Mouse (Mus musculus) embryonic facial prominence, embryonic 12.5 days (tissue): ENCODE results near the gene Cfap57. TPM values are rescaled to one million over a fixed set of nuclear protein-coding genes. Genes with fewer than 3 reads are reported as not detected.
A peak's percentile ranks its signal among the peaks of the same experiment; 100 is the strongest.

Experiments
- ATAC-seq: fragments of 200-750 bp; cut with Nextera tagmentation; 2 replicates; pipeline ENCODE4 v1.8.0; 2017; ENCODE audit not compliant: insufficient number of reproducible peaks, insufficient read depth, low FRiP score, low TSS enrichment
- H3K27ac ChIP-seq: fragments of 300-500 bp; sonication (generic); 2 replicates; pipeline ENCODE4 v1.5.1; 2016; ENCODE audit warnings: mild to moderate bottlenecking
- H3K27me3 ChIP-seq: fragments of 300-500 bp; sonication (generic); 2 replicates; pipeline ENCODE4 v1.6.1; 2016; ENCODE audit warnings: mild to moderate bottlenecking, moderate library complexity
- H3K36me3 ChIP-seq: fragments of 300-500 bp; sonication (generic); 2 replicates; pipeline ENCODE4 v1.6.1; 2016; ENCODE audit warnings: mild to moderate bottlenecking
- H3K4me1 ChIP-seq: fragments of 300-500 bp; sonication (generic); 2 replicates; pipeline ENCODE4 v1.6.1; 2016
- H3K4me2 ChIP-seq: fragments of 300-500 bp; sonication (generic); replicated peaks from 2 replicates; pipeline ENCODE4 v1.6.1; 2016; ENCODE audit warnings: mild to moderate bottlenecking, moderate library complexity
- H3K4me3 ChIP-seq: fragments of 300-500 bp; sonication (generic); 2 replicates; pipeline ENCODE4 v1.5.1; 2016; ENCODE audit warnings: mild to moderate bottlenecking
- H3K9ac ChIP-seq: fragments of 300-500 bp; sonication (generic); 2 replicates; pipeline ENCODE4 v1.6.1; 2016; ENCODE audit warnings: mild to moderate bottlenecking, moderate library complexity
- H3K9me3 ChIP-seq: fragments of 300-500 bp; sonication (generic); 2 replicates; pipeline ENCODE4 v1.6.1; 2016; ENCODE audit warnings: mild to moderate bottlenecking, moderate library complexity
- WGBS: fragments of 180-500 bp; shearing (Covaris S2); methylation state at CpG from one replicate; pipeline ENCODE4 v1.1.7; 2016; 5-methylcytosine and 5-hydroxymethylcytosine counted together
- polyA plus RNA-seq: library from polyadenylated mRNA; unstranded; fragments of >200 nt; fragmentation: Nextera tagmentation; extraction: Ambion mirVana; gene quantifications from 2 replicates; pipeline ENCODE4 v1.2.1, GENCODE M21; 2016

The Cfap57 gene
- 0.41 and 0.46 TPM in 2 replicates for polyA plus RNA-seq

DNA sequence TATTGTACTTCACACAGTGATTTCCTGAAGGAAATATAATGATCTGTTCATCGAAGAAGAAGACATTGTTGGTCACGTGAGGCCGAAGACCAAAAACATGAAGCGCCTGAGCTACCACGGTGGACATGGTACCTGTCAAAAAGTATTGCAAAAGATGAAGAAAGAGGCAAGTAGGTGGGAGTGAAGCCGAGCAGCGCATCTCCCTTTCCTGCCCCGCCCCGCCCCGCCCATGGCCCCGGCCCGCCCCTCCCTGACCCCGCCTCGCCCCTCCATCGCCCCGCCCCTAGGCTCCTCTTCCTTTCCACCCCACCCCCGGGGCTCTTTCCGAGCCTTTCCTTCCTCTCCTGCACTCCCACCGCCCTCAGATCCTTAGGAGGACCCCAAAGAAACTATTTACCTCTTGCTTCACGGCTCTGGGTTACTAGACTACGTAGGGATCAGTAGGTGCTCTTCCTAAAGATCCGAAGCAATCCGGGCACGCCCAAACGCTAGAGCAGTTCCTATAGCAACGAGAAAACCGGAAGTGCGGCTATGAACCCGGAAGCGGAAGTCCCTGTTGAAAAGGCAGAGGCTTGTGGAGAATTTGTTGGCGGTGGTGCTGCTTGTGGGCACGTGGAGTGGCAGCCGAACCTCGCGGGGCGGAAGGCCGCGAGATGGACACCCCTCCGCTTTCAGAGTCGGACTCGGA lies at the start of gene Cfap57, which contains the start of gene Ebna1bp2:
Cfap57 (minus strand) TSS at position 499 of the 688 bp plus-strand sequence.
Ebna1bp2 (plus strand) TSS at position 521 of the 688 bp plus-strand sequence.
- peak within 1 kb of the TSS; percentile 89 for H3K4me2 ChIP-seq
- peak; percentile 89 for ATAC-seq
- peaks cover 9% of the 10 kb centered on the region; the same call in 1 of the 2 replicates for H3K9me3 ChIP-seq
- peak within 1 kb of the TSS; percentile 88 for H3K4me3 ChIP-seq
- 1% methylated on average over 37 of the region's 41 CpGs for WGBS
- H3K36me3 ChIP-seq = peaks cover 25% of the 10 kb centered on the region
- peak within 1 kb of the TSS; percentile 83 for H3K9ac ChIP-seq
- H3K27me3 ChIP-seq = no peaks in the 10 kb centered on the region
- peaks cover 9% of the 10 kb centered on the region for H3K4me1 ChIP-seq
- H3K27ac ChIP-seq = no peak within 1 kb of the TSS

DNA sequence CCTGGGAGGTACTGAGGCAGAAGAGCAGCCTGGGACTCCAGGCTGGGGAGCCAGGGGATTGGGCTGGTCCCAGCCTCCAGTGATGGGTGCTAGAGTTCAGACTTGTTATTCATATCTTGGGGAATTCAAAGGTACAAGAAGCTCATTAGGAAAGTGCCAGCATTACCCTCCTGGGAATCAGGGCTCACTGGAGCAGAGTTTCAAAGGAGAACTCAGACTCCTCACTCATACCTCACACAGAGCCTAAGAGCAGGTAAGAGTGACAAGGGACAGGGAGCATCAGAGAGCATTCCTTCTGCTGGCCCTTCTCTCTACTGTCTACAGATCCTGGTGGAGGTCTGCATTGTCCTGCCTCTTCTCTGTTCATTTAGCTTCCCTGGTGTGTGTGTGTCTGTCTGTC lies 38.1 kb upstream of the Cfap57 start, which contains the start of gene Olfr62:
Olfr62 (plus strand) TSS at position 301 of the 400 bp plus-strand sequence.
- Histone ChIP-seq H3K36me3 (no peaks in the 10 kb centered on the region), H3K27me3 (no peaks in the 10 kb centered on the region), H3K4me3 (no peak within 1 kb of the TSS), H3K4me1 (no peaks in the 10 kb centered on the region), H3K27ac (no peak within 1 kb of the TSS), H3K4me2 (no peak within 1 kb of the TSS), H3K9ac (no peak within 1 kb of the TSS), H3K9me3 (no peaks in the 10 kb centered on the region)
- ATAC-seq = no peak

DNA sequence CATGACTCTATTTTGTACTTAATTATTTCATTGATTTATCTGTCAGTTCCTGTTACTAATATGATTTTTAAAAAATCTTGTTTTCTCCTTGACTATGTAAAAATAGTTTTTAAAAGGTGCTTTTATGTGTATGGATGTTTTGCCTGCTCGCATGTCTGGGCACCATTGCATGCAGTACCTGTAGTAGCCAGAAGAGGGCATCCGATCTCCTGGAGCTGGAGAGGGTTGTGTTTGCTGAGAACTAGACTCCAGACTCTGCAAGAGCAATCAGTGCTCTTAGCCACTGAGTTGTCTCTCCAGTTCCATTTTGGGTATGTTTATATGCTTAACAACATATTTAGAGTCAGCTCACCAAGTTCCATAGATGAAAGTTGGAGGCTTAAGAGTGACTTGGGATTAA lies 24.7 kb upstream of the Cfap57 start:
- ATAC-seq = no peak
- no peak overlapping the region for H3K4me3 ChIP-seq
- no peaks in the 10 kb centered on the region for H3K27me3 ChIP-seq
- H3K4me1 ChIP-seq = no peaks in the 10 kb centered on the region
- 9% methylated on average over 2 of the region's 2 CpGs for WGBS
- H3K36me3 ChIP-seq = no peaks in the 10 kb centered on the region
- H3K9ac ChIP-seq = no peak overlapping the region
- H3K27ac ChIP-seq = no peak overlapping the region
- no peaks in the 10 kb centered on the region for H3K9me3 ChIP-seq
- no peak overlapping the region for H3K4me2 ChIP-seq

DNA sequence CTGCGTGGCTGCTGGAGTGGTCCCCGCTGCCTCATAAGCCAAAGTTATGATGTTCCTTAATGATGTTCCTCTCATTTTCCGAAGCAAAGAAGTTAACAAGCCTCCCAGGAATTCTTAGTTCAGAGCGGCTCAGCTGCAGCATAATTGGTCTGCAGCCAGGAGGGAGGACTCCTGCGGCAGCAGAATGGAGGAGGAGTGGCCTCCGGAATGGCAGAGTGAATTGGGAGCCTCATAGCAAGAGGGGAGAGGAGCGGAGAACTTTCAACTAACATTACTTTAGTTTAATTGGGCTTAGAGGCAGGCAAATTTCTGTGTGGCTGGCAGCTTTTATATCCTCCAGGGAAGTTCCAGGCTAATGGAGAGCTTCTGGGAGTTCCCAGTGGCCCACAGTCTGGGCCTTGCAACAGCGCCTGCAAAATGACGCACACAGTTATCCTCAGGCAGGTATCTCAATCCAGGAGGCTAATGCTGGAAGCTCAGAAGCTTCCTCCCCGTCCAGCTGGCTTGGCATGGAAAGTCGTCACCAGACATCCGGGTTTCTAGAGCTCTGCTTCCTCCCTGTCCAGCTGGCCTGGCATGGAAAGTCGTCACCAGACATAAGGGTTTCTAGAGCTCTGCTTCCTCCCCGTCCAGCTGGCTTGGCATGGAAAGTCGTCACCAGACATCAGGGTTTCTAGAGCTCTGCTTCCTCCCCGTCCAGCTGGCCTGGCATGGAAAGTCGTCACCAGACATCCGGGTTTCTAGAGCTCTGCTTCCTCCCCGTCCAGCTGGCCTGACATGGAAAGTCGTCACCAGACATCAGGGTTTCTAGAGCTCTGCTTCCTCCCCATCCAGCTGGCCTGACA lies 22.0 kb upstream of the Cfap57 start:
- H3K4me1 ChIP-seq = no peaks in the 10 kb centered on the region
- no peaks in the 10 kb centered on the region for H3K27me3 ChIP-seq
- no peaks in the 10 kb centered on the region for H3K36me3 ChIP-seq
- ATAC-seq = no peak
- H3K9ac ChIP-seq = no peak overlapping the region
- H3K4me3 ChIP-seq = no peak overlapping the region
- 39% methylated on average over 20 of the region's 20 CpGs for WGBS
- H3K9me3 ChIP-seq = no peaks in the 10 kb centered on the region
- no peak overlapping the region for H3K27ac ChIP-seq
- 0 out of 2 replicates have a peak overlapping the region, but pooled peaks have one; percentile 3 for H3K4me2 ChIP-seq

DNA sequence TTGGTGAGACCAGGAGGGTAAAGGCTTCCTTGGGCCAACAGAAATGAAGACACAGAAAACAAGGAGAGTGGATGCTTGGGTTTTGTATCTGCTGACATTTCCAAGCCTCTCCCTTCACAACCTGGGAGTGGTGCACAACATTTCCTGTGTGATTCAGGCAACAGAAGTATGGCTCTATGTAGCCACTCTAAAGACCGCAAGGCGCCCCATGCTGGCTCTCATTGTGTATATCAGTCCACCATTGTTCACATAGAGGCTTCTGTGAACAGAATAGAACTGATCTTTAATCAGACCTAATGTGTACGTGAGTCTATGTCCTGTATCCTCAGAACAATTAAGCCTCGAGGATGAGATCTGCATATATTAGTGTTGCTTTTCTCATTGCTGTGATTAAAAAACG lies 9.7 kb upstream of the Cfap57 start:
- peaks cover 42% of the 10 kb centered on the region for H3K36me3 ChIP-seq
- H3K4me1 ChIP-seq = no peaks in the 10 kb centered on the region
- no peaks in the 10 kb centered on the region for H3K9me3 ChIP-seq
- H3K9ac ChIP-seq = no peak overlapping the region
- WGBS = 93% methylated on average over 5 of the region's 5 CpGs
- no peak overlapping the region for H3K4me3 ChIP-seq
- H3K27ac ChIP-seq = no peak overlapping the region
- no peak for ATAC-seq
- H3K4me2 ChIP-seq = no peak overlapping the region
- no peaks in the 10 kb centered on the region for H3K27me3 ChIP-seq

DNA sequence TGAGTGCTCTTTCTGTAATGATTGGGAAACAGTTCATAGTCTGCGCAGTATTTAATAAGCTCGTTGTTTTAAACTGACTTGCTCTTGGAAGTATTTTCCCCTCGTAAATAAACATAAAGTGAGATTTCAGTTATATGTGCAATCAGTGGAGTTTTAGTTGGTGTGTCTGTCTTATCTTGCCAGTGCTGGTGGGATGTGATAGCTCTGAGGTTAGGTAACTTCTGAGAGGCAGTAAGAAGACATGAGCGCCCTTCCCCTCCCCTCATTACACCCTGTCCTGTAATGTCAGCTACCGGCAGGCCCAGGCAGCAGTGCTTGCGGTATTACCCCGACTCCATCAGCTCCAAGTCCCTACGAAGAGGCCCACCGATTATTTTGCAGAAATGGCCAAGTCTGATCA lies 1.2 kb upstream of the Cfap57 start:
- peaks cover 7% of the 10 kb centered on the region; the same call in 1 of the 2 replicates for H3K9me3 ChIP-seq
- no peaks in the 10 kb centered on the region for H3K27me3 ChIP-seq
- H3K36me3 ChIP-seq = peaks cover 33% of the 10 kb centered on the region
- peak overlapping the region; percentile 88 for H3K4me3 ChIP-seq
- H3K27ac ChIP-seq = no peak overlapping the region
- ATAC-seq = no peak
- H3K9ac ChIP-seq = peak overlapping the region; percentile 83; the same call in 1 of the 2 replicates
- WGBS = 90% methylated on average over 9 of the region's 9 CpGs
- peak overlapping the region; percentile 89 for H3K4me2 ChIP-seq
- H3K4me1 ChIP-seq = peaks cover 9% of the 10 kb centered on the region

DNA sequence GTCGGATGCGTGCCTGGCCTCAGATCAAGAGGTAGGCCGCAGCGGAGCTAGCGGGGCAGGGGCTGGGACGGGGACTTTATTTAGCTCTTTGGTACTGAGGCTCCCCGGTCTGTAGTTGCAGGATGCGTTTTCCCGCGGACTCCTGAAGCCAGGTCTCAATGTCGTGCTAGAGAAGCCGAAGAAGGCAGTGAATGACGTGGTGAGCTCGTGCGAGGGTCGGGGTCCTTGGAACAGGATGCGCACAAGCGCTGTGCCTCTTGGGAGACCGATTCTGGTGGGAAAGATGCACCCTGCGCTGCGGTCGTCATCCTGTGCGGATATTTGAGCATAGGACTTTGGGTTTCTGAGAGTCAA lies 367 bp upstream of the Cfap57 start:
- Histone ChIP-seq H3K4me2 (peak overlapping the region; percentile 89), H3K9ac (peak overlapping the region; percentile 83), H3K36me3 (peaks cover 30% of the 10 kb centered on the region), H3K4me1 (peaks cover 9% of the 10 kb centered on the region), H3K27me3 (no peaks in the 10 kb centered on the region), H3K4me3 (peak overlapping the region; percentile 88), H3K9me3 (peaks cover 9% of the 10 kb centered on the region; the same call in 1 of the 2 replicates), H3K27ac (no peak overlapping the region)
- ATAC-seq = peak; percentile 42
- WGBS = 1% methylated on average over 23 of the region's 23 CpGs

DNA sequence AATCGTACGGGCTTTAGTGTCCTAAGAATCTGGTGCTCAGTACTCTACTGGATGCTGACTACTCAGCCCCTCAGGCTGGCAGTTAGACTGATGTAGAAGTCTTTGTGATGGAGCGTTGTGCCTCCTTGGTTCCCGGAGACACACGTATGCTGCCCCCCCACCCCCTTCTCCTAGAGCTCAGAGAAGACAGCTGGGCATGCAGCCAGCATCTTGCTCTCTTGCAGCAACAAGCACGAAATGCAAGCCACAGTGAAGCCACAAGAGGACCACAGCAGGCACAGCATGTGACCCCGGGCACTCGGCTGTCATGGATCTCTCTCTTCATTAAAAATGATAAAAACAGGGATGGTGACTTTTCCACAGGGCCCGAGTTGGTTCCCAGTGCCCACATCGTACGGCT lies 5.2 kb downstream of the Cfap57 start:
- no peak overlapping the region for H3K4me2 ChIP-seq
- no peak overlapping the region for H3K27ac ChIP-seq
- WGBS = 85% methylated on average over 11 of the region's 11 CpGs
- no peak overlapping the region for H3K9ac ChIP-seq
- H3K4me3 ChIP-seq = no peak overlapping the region
- ATAC-seq = no peak
- H3K36me3 ChIP-seq = no peaks in the 10 kb centered on the region
- no peaks in the 10 kb centered on the region for H3K4me1 ChIP-seq
- H3K9me3 ChIP-seq = peaks cover 9% of the 10 kb centered on the region; the same call in 1 of the 2 replicates
- H3K27me3 ChIP-seq = no peaks in the 10 kb centered on the region

DNA sequence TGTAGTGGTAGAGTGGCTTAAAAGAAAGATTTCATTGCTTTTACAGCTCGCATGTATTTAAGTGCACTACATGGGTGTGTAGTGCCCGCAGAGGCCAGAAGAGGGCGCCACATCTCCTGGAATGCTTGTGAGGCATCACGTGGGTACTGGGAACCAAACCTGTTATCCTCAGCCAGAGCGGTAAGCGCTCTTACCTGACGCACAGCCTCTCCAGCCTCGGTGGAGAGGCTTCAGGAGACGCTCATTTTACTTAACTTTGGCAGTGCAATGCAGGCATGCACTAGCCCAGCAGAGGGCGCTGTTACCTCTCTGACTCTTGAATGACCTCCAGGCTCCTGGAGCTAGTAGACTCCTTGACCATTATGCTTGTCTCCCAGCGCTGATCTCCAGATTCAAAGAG lies 8.0 kb downstream of the Cfap57 start:
- no peak overlapping the region for H3K4me3 ChIP-seq
- no peaks in the 10 kb centered on the region for H3K4me1 ChIP-seq
- no peak overlapping the region for H3K4me2 ChIP-seq
- H3K27ac ChIP-seq = no peak overlapping the region
- no peak overlapping the region for H3K9ac ChIP-seq
- H3K9me3 ChIP-seq = peaks cover 9% of the 10 kb centered on the region; the same call in 1 of the 2 replicates
- H3K27me3 ChIP-seq = 0 out of 2 replicates have a peak, but pooled peaks cover 2% of the 10 kb centered on the region
- ATAC-seq = no peak
- WGBS = 17% methylated on average over 11 of the region's 11 CpGs
- H3K36me3 ChIP-seq = no peaks in the 10 kb centered on the region

DNA sequence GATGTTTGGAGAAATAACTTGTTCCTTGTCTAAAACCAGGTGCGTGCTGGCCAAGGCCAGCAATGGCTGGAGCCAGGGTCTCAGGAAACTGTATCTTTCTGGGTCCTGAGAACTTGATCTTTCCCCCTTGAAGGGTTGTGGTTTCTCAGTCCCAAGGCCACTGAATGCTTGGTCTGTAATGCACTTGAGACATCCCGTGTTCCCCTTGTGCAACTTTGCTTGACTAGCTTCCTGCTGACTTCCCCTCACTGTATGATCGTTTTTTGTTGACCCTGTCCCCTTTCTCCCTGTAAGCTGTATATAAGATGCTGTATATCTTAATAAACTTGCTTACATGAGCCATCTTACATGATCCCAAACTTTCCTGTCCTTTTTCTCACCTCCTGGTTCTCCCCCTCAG lies 10.7 kb downstream of the Cfap57 start:
- WGBS = 70% methylated on average over 3 of the region's 3 CpGs
- H3K4me2 ChIP-seq = no peak overlapping the region
- H3K9ac ChIP-seq = no peak overlapping the region
- H3K36me3 ChIP-seq = no peaks in the 10 kb centered on the region
- H3K9me3 ChIP-seq = no peaks in the 10 kb centered on the region
- H3K4me3 ChIP-seq = no peak overlapping the region
- no peaks in the 10 kb centered on the region for H3K4me1 ChIP-seq
- no peak for ATAC-seq
- H3K27ac ChIP-seq = no peak overlapping the region
- H3K27me3 ChIP-seq = 0 out of 2 replicates have a peak, but pooled peaks cover 2% of the 10 kb centered on the region

DNA sequence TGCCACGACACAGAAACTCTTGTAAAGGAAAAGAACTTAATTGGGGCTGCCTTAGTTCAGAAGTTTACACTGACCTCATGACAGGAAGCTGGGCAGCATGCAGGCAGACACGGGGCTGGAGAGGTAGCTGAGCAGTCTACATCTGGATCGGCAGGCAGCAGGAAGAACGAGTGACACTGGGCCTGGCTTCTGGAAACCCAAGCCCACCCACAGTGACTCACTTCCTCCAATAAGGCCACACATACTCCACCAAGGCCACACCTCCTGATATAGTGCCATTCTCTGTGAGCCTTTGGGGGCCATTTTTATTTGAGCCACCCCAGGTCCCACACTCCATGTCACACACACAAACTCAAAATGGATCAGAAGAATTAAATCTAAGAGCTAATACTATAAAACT lies 16.5 kb downstream of the Cfap57 start:
- Histone ChIP-seq H3K27me3 (no peaks in the 10 kb centered on the region), H3K9ac (no peak overlapping the region), H3K4me3 (no peak overlapping the region), H3K4me1 (no peaks in the 10 kb centered on the region), H3K36me3 (no peaks in the 10 kb centered on the region), H3K27ac (no peak overlapping the region), H3K4me2 (no peak overlapping the region), H3K9me3 (no peaks in the 10 kb centered on the region)
- WGBS = 46% methylated on average over 4 of the region's 4 CpGs
- ATAC-seq = no peak
